Mouse (Mus musculus) intestine, embryonic 15.5 days (tissue): ENCODE measurements at regions not wholly inside any gene's neighbourhood (a gene's known extent, or its start where the extent isn't known, plus 50 kb on each side); places are given as distances from the start of the nearest gene placed in this dataset.
A peak's percentile ranks its signal among the peaks of the same experiment; 100 is the strongest.

ENCODE experiments used
- ATAC-seq: fragments of 200-750 bp; cut with Nextera tagmentation; 2 replicates; pipeline ENCODE4 v1.8.0; 2017; ENCODE audit warnings: moderate TSS enrichment, moderate library complexity
- H3K27ac ChIP-seq: fragments of 300-500 bp; sonication (generic); 2 replicates; pipeline ENCODE4 v1.5.1; 2015; ENCODE audit warnings: mild to moderate bottlenecking, inconsistent platforms
- H3K27me3 ChIP-seq: fragments of 300-500 bp; sonication (generic); replicated peaks from 2 replicates; pipeline ENCODE4 v1.6.1; 2015; ENCODE audit warnings: inconsistent platforms
- H3K36me3 ChIP-seq: fragments of 300-500 bp; sonication (generic); 2 replicates; pipeline ENCODE4 v1.6.1; 2015; ENCODE audit warnings: inconsistent platforms
- H3K4me1 ChIP-seq: fragments of 300-500 bp; sonication (generic); replicated peaks from 2 replicates; pipeline ENCODE4 v1.6.1; 2015; ENCODE audit warnings: inconsistent platforms
- H3K4me2 ChIP-seq: fragments of 300-500 bp; sonication (generic); replicated peaks from 2 replicates; pipeline ENCODE4 v1.6.1; 2015; ENCODE audit warnings: mild to moderate bottlenecking, inconsistent platforms
- H3K4me3 ChIP-seq: fragments of 300-500 bp; sonication (generic); replicated peaks from 2 replicates; pipeline ENCODE4 v1.5.1; 2015; ENCODE audit warnings: inconsistent platforms
- H3K9ac ChIP-seq: fragments of 300-500 bp; sonication (generic); 2 replicates; pipeline ENCODE4 v1.6.1; 2015; ENCODE audit warnings: inconsistent platforms
- H3K9me3 ChIP-seq: fragments of 300-500 bp; sonication (generic); 2 replicates; pipeline ENCODE4 v1.6.1; 2016; ENCODE audit warnings: inconsistent platforms
- WGBS: fragments of 180-500 bp; shearing (Covaris S2); methylation state at CpG from one replicate; pipeline ENCODE4 v1.1.7; 2015; 5-methylcytosine and 5-hydroxymethylcytosine counted together

DNA sequence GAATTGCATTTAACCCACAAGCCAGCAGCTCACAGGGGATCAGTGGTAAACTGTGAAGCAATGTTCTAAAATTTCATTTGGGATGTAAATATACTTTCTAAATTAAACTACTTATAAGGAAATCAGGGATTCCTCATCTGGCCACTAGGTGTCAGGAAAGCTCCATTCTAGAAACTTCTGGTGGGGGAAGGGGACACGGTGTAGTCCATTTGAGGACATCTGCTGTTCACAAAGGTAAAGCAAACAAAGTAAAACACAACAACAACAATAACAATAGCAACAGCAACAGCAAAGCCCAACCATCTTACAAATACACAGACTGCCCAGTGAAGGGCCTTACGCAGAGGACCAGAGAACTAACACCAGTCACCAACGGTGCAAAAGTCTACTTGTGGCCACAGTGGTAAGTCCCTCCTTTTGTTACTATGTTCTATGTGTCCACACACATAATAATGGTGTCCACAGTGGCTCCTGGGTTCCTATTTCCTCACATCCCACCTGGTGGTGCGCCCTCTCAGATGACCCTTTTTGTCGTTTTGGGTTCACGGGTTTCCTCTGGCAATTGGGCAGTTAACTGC lies 105.9 kb upstream of the Fam241a start:
- Histone ChIP-seq H3K4me2 (no peak overlapping the region), H3K9ac (no peak overlapping the region), H3K36me3 (no peaks in the 10 kb centered on the region), H3K9me3 (no peaks in the 10 kb centered on the region; the same call in 1 of the 2 replicates), H3K4me3 (no peak overlapping the region), H3K27ac (no peak overlapping the region), H3K27me3 (no peaks in the 10 kb centered on the region), H3K4me1 (no peaks in the 10 kb centered on the region)
- ATAC-seq: peak; percentile 47; the same call in 1 of the 2 replicates
- 74% methylated on average over 6 of the region's 6 CpGs for WGBS

GRCm38 (mm10) chr3:127995678-127996077 lies 99.6 kb upstream of the Fam241a start:
- no peak overlapping the region for H3K4me2 ChIP-seq
- no peaks in the 10 kb centered on the region; the same call in 1 of the 2 replicates for H3K9me3 ChIP-seq
- no peak overlapping the region for H3K9ac ChIP-seq
- H3K4me3 ChIP-seq: no peak overlapping the region
- WGBS: 16% methylated on average over 7 of the region's 7 CpGs
- ATAC-seq: peak; percentile 76; the same call in 1 of the 2 replicates
- no peaks in the 10 kb centered on the region for H3K36me3 ChIP-seq
- no peaks in the 10 kb centered on the region for H3K4me1 ChIP-seq
- H3K27ac ChIP-seq: no peak overlapping the region
- no peaks in the 10 kb centered on the region for H3K27me3 ChIP-seq

- Histone ChIP-seq H3K27me3 (no peaks in the 10 kb centered on the region), H3K4me3 (no peak overlapping the region), H3K4me1 (no peaks in the 10 kb centered on the region), H3K27ac (no peak overlapping the region), H3K9me3 (no peaks in the 10 kb centered on the region), H3K4me2 (no peak overlapping the region), H3K36me3 (no peaks in the 10 kb centered on the region), H3K9ac (no peak overlapping the region)
- WGBS: 47% methylated on average over 6 of the region's 6 CpGs
- no peak for ATAC-seq
These were observed 91.5 kb upstream of the Fam241a start for GRCm38 (mm10) chr3:127987583-127987982.

GRCm38 (mm10) chr3:127985165-127985564 lies 89.0 kb upstream of the Fam241a start:
- no peak overlapping the region for H3K9ac ChIP-seq
- no peak for ATAC-seq
- no peaks in the 10 kb centered on the region for H3K9me3 ChIP-seq
- H3K27me3 ChIP-seq: no peaks in the 10 kb centered on the region
- H3K4me1 ChIP-seq: no peaks in the 10 kb centered on the region
- no peak overlapping the region for H3K4me3 ChIP-seq
- H3K27ac ChIP-seq: no peak overlapping the region
- 83% methylated on average over 3 of the region's 3 CpGs for WGBS
- H3K36me3 ChIP-seq: no peaks in the 10 kb centered on the region
- H3K4me2 ChIP-seq: no peak overlapping the region

- ATAC-seq: peak; percentile 80
- H3K9ac ChIP-seq: no peak overlapping the region
- H3K4me3 ChIP-seq: no peak overlapping the region
- no peaks in the 10 kb centered on the region for H3K36me3 ChIP-seq
- no peak overlapping the region for H3K4me2 ChIP-seq
- H3K27me3 ChIP-seq: no peaks in the 10 kb centered on the region
- no peaks in the 10 kb centered on the region for H3K4me1 ChIP-seq
- H3K27ac ChIP-seq: no peak overlapping the region
- WGBS: 31% methylated on average over 6 of the region's 6 CpGs
- H3K9me3 ChIP-seq: no peaks in the 10 kb centered on the region
These were observed 81.1 kb upstream of the Fam241a start for GRCm38 (mm10) chr3:127977240-127977639.

- Histone ChIP-seq H3K4me1 (no peaks in the 10 kb centered on the region), H3K9ac (no peak overlapping the region), H3K4me3 (no peak overlapping the region), H3K27ac (no peak overlapping the region), H3K36me3 (no peaks in the 10 kb centered on the region), H3K27me3 (no peaks in the 10 kb centered on the region), H3K4me2 (no peak overlapping the region), H3K9me3 (no peaks in the 10 kb centered on the region)
- 5% methylated on average over 5 of the region's 5 CpGs for WGBS
- no peak for ATAC-seq
These were observed 74.8 kb upstream of the Fam241a start for GRCm38 (mm10) chr3:127970891-127971290.

- H3K27me3 ChIP-seq: no peaks in the 10 kb centered on the region
- H3K36me3 ChIP-seq: no peaks in the 10 kb centered on the region
- 76% methylated on average over 10 of the region's 10 CpGs for WGBS
- no peak overlapping the region for H3K4me2 ChIP-seq
- no peak overlapping the region for H3K27ac ChIP-seq
- no peak for ATAC-seq
- no peaks in the 10 kb centered on the region for H3K4me1 ChIP-seq
- H3K9ac ChIP-seq: no peak overlapping the region
- no peaks in the 10 kb centered on the region for H3K9me3 ChIP-seq
- no peak overlapping the region for H3K4me3 ChIP-seq
These were observed 71.0 kb upstream of the Fam241a start for GRCm38 (mm10) chr3:127967170-127967569.

DNA sequence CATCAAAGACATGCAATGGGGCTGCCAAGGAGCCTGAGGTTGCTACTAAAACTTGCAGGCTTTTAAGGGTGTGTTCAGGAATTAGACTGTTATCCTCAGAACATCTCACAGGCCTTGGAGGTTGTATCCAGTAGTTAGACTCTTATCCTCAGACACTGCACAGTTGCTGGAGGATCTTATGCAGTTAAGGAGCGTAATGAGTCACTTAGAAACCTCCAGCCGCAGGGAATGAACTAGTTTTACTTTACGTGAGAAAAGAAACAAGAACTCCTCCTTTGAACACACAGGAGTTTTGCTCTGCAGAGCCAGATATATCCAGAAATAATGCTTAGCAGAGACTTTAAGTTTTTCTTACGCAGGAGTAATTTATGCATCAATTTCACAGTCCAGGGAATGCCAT lies 70.1 kb upstream of the Fam241a start:
- no peaks in the 10 kb centered on the region for H3K36me3 ChIP-seq
- no peak overlapping the region for H3K9ac ChIP-seq
- no peak overlapping the region for H3K27ac ChIP-seq
- ATAC-seq: no peak
- no peak overlapping the region for H3K4me2 ChIP-seq
- 84% methylated on average over 4 of the region's 4 CpGs for WGBS
- no peaks in the 10 kb centered on the region for H3K27me3 ChIP-seq
- no peaks in the 10 kb centered on the region for H3K4me1 ChIP-seq
- H3K4me3 ChIP-seq: no peak overlapping the region
- H3K9me3 ChIP-seq: no peaks in the 10 kb centered on the region

DNA sequence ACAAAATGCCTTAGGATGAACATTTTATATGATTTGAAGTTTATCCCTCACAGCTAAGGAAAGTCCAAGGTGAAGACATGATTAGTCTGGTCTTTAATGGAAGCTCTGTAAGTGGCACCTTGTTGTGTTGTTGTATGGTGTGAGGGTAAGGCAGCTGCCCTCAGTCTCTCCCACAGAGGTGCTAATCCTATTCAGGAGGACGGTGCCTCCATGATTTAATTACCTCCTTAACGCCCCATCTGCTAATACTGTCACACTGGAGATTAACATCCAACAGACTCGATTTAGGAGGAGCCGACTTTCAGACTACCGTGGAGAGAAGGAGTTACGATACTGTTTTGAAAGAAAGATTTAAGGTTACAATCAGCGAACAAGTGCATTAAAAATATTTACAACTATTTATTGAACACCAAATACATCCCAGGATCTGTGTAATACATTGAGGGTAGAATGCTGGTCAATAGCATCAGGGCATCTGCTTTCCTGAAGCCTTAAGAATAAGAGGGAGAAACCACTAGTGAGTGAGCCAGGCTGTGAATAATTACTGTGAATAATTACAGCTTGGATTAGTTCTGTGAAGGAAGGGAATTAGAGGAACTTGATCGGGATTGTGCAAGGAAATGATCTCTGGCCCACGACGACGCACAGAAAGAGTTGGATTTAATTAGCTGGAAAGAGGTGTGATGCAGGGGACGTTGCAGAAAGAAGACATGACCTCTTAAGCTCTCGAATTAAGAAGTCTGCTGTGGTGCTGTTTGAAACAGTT lies 63.0 kb upstream of the Fam241a start:
- Histone ChIP-seq H3K9ac (no peak overlapping the region), H3K4me1 (no peaks in the 10 kb centered on the region), H3K36me3 (no peaks in the 10 kb centered on the region), H3K27me3 (no peaks in the 10 kb centered on the region), H3K4me2 (no peak overlapping the region), H3K9me3 (no peaks in the 10 kb centered on the region), H3K4me3 (no peak overlapping the region), H3K27ac (no peak overlapping the region)
- WGBS: 40% methylated on average over 13 of the region's 13 CpGs
- ATAC-seq: no peak

- no peak overlapping the region for H3K4me3 ChIP-seq
- no peaks in the 10 kb centered on the region for H3K9me3 ChIP-seq
- no peak overlapping the region for H3K4me2 ChIP-seq
- H3K4me1 ChIP-seq: no peaks in the 10 kb centered on the region
- no peak overlapping the region for H3K27ac ChIP-seq
- no peaks in the 10 kb centered on the region for H3K27me3 ChIP-seq
- H3K36me3 ChIP-seq: no peaks in the 10 kb centered on the region
- no peak overlapping the region for H3K9ac ChIP-seq
- WGBS: 89% methylated on average over 4 of the region's 4 CpGs
- ATAC-seq: no peak
These were observed 58.7 kb upstream of the Fam241a start for GRCm38 (mm10) chr3:127954856-127955255.

DNA sequence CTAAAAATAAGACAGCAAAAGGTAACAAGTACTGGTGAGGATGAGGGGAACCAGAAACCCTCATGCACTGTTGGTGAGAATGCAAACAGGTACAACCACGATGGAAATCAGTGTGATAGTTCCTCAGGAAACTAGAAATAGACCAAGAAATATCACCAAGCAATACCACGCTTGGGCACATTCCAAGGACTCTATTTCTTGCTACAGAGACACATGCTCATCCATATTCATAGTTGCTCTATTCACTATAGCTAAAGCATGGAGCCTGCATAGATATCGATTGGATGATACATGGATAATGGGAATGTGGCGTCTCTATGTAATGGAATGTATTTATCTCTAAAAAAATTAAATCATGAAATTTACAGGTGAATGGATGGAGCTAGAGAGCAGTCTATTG lies 57.5 kb upstream of the Fam241a start:
- H3K4me1 ChIP-seq: no peaks in the 10 kb centered on the region
- no peak overlapping the region for H3K4me2 ChIP-seq
- H3K9me3 ChIP-seq: no peaks in the 10 kb centered on the region
- H3K36me3 ChIP-seq: no peaks in the 10 kb centered on the region
- no peak for ATAC-seq
- H3K4me3 ChIP-seq: no peak overlapping the region
- H3K27me3 ChIP-seq: no peaks in the 10 kb centered on the region
- no peak overlapping the region for H3K9ac ChIP-seq
- no peak overlapping the region for H3K27ac ChIP-seq
- 83% methylated on average over 4 of the region's 4 CpGs for WGBS

- no peaks in the 10 kb centered on the region for H3K36me3 ChIP-seq
- no peak overlapping the region for H3K27ac ChIP-seq
- WGBS: 40% methylated on average over 6 of the region's 6 CpGs
- H3K4me1 ChIP-seq: no peaks in the 10 kb centered on the region
- peak; percentile 49; the same call in 1 of the 2 replicates for ATAC-seq
- H3K9me3 ChIP-seq: no peaks in the 10 kb centered on the region
- H3K27me3 ChIP-seq: no peaks in the 10 kb centered on the region
- no peak overlapping the region for H3K4me3 ChIP-seq
- H3K4me2 ChIP-seq: no peak overlapping the region
- no peak overlapping the region for H3K9ac ChIP-seq
These were observed 52.9 kb upstream of the Fam241a start for GRCm38 (mm10) chr3:127948898-127949620.
